Mouse (Mus musculus): Measurements from ENCODE around the gene Vcp. TPM values are rescaled to one million over a fixed set of nuclear protein-coding genes. Genes with fewer than 3 reads are reported as not detected.

Gene Vcp
- polyA plus RNA-seq, 1 experiment from 2014 or later, result 242 TPM

- 86% methylated on average over 9 of the region's 9 CpGs for WGBS
- Histone ChIP-seq H3K27me3 (replicated peaks; ENCODE audit: insufficient read depth, low read length) (0 out of 2 replicates have a peak, but pooled peaks cover 7% of the 10 kb centered on the region), H3K4me2 (replicated peaks; ENCODE audit: low read depth, low read length) (no peak overlapping the region), H3K4me1 (ENCODE audit: insufficient read depth, low read depth, low read length) (no peaks in the 10 kb centered on the region), H3K27ac (ENCODE audit: low read length) (no peak overlapping the region), H3K36me3 (ENCODE audit: insufficient read depth, low read length) (no peaks in the 10 kb centered on the region), H3K4me3 (ENCODE audit: low read depth, low read length) (no peak overlapping the region), H3K9ac (replicated peaks; ENCODE audit: low read depth) (no peak overlapping the region), H3K9me3 (ENCODE audit: low read length) (no peaks in the 10 kb centered on the region)
- no peak for ATAC-seq
- no peak for DNase-seq (ENCODE audit: low spot score)
- TF ChIP-seq CTCF (IDR thresholded peaks at IDR 0.05) (no peak), EP300 (IDR thresholded peaks at IDR 0.05) (no peak)
Observed at GRCm38 (mm10) chr4:42944185-42944584, 56.1 kb downstream of the Vcp start.

- no peak overlapping the region for H3K4me3 ChIP-seq (ENCODE audit: low read depth, low read length)
- no peak overlapping the region for H3K9ac ChIP-seq (replicated peaks; ENCODE audit: low read depth)
- 0 out of 2 replicates have a peak, but pooled peaks cover 4% of the 10 kb centered on the region for H3K27me3 ChIP-seq (replicated peaks; ENCODE audit: insufficient read depth, low read length)
- DNase-seq (ENCODE audit: low spot score) (no peak), ATAC-seq (no peak)
- TF ChIP-seq CTCF (IDR thresholded peaks at IDR 0.05) (no peak), EP300 (IDR thresholded peaks at IDR 0.05) (no peak)
- WGBS, result 58% methylated on average over 5 of the region's 5 CpGs
- no peaks in the 10 kb centered on the region for H3K9me3 ChIP-seq (ENCODE audit: low read length)
- H3K27ac ChIP-seq (ENCODE audit: low read length), result no peak overlapping the region
- no peaks in the 10 kb centered on the region for H3K36me3 ChIP-seq (ENCODE audit: insufficient read depth, low read length)
- H3K4me2 ChIP-seq (replicated peaks; ENCODE audit: low read depth, low read length), result no peak overlapping the region
- no peaks in the 10 kb centered on the region for H3K4me1 ChIP-seq (ENCODE audit: insufficient read depth, low read depth, low read length)
Observed at GRCm38 (mm10) chr4:42943341-42943740, 57.0 kb downstream of the Vcp start.

- 78% methylated on average over 7 of the region's 7 CpGs for WGBS
- DNase-seq (ENCODE audit: low spot score), result no peak
- no peak for TF ChIP-seq CTCF (IDR thresholded peaks at IDR 0.05)
- no peak for TF ChIP-seq EP300 (IDR thresholded peaks at IDR 0.05)
Observed at GRCm38 (mm10) chr4:42941396-42941795, 58.9 kb downstream of the Vcp start.

GRCm38 (mm10) chr4:42933630-42934029, 66.7 kb downstream of the Vcp start:
- H3K9ac ChIP-seq (replicated peaks; ENCODE audit: low read depth), result no peak overlapping the region
- H3K4me2 ChIP-seq (replicated peaks; ENCODE audit: low read depth, low read length), result peak overlapping the region; percentile 17; the same call in 1 of the 2 replicates
- WGBS, result 5% methylated on average over 22 of the region's 22 CpGs
- TF ChIP-seq CTCF (IDR thresholded peaks at IDR 0.05) (peak; percentile 49), EP300 (IDR thresholded peaks at IDR 0.05) (no peak)
- H3K9me3 ChIP-seq (ENCODE audit: low read length), result no peaks in the 10 kb centered on the region
- ATAC-seq (peak; percentile 62), DNase-seq (ENCODE audit: low spot score) (peak; percentile 61)
- H3K27me3 ChIP-seq (replicated peaks; ENCODE audit: insufficient read depth, low read length), result no peaks in the 10 kb centered on the region
- H3K4me1 ChIP-seq (ENCODE audit: insufficient read depth, low read depth, low read length), result no peaks in the 10 kb centered on the region
- H3K27ac ChIP-seq (ENCODE audit: low read length), result no peak overlapping the region
- H3K4me3 ChIP-seq (ENCODE audit: low read depth, low read length), result no peak overlapping the region
- H3K36me3 ChIP-seq (ENCODE audit: insufficient read depth, low read length), result no peaks in the 10 kb centered on the region

More at GRCm38 (mm10) chr4:42941396-42941795, 58.9 kb downstream of the Vcp start:
- no peak for ATAC-seq
- Histone ChIP-seq H3K4me1 (ENCODE audit: insufficient read depth, low read depth, low read length) (no peaks in the 10 kb centered on the region), H3K27me3 (replicated peaks; ENCODE audit: insufficient read depth, low read length) (no peaks in the 10 kb centered on the region), H3K9me3 (ENCODE audit: low read length) (no peaks in the 10 kb centered on the region), H3K4me3 (ENCODE audit: low read depth, low read length) (no peak overlapping the region), H3K27ac (ENCODE audit: low read length) (no peak overlapping the region), H3K4me2 (replicated peaks; ENCODE audit: low read depth, low read length) (no peak overlapping the region), H3K36me3 (ENCODE audit: insufficient read depth, low read length) (no peaks in the 10 kb centered on the region), H3K9ac (replicated peaks; ENCODE audit: low read depth) (no peak overlapping the region)

- H3K36me3 ChIP-seq (ENCODE audit: insufficient read depth, low read length), result no peaks in the 10 kb centered on the region
- no peak overlapping the region for H3K4me2 ChIP-seq (replicated peaks; ENCODE audit: low read depth, low read length)
- no peaks in the 10 kb centered on the region for H3K9me3 ChIP-seq (ENCODE audit: low read length)
- 49% methylated on average over 8 of the region's 8 CpGs for WGBS
- TF ChIP-seq CTCF (IDR thresholded peaks at IDR 0.05) (no peak), EP300 (IDR thresholded peaks at IDR 0.05) (no peak)
- DNase-seq (ENCODE audit: low spot score) (no peak), ATAC-seq (no peak)
- no peak overlapping the region for H3K4me3 ChIP-seq (ENCODE audit: low read depth, low read length)
- no peak overlapping the region for H3K9ac ChIP-seq (replicated peaks; ENCODE audit: low read depth)
- H3K27me3 ChIP-seq (replicated peaks; ENCODE audit: insufficient read depth, low read length), result no peaks in the 10 kb centered on the region
- H3K27ac ChIP-seq (ENCODE audit: low read length), result no peak overlapping the region
- H3K4me1 ChIP-seq (ENCODE audit: insufficient read depth, low read depth, low read length), result no peaks in the 10 kb centered on the region
Observed at GRCm38 (mm10) chr4:42932229-42932969, 67.9 kb downstream of the Vcp start.

Other genes with a start within 250 kb of the Vcp start
- not detected in 2 replicates for gene Ccl19, start 243.9 kb downstream of the Vcp start, polyA plus RNA-seq (2015; fragmentation: Nextera tagmentation; extraction: Ambion mirVana)
- gene Ccl21a, start 226.5 kb downstream of the Vcp start, polyA plus RNA-seq (2015; fragmentation: Nextera tagmentation; extraction: Ambion mirVana), result 138 and 188 TPM in 2 replicates
- not detected in 2 replicates for gene Fam205a1, start 146.6 kb downstream of the Vcp start, polyA plus RNA-seq (2015; fragmentation: Nextera tagmentation; extraction: Ambion mirVana)
- gene Gm12394, start 143.7 kb downstream of the Vcp start, polyA plus RNA-seq (2015; fragmentation: Nextera tagmentation; extraction: Ambion mirVana), result 0.08 TPM in 1 of 2 replicates, not detected in the other
- gene Fam205c, start 126.3 kb downstream of the Vcp start, polyA plus RNA-seq (2015; fragmentation: Nextera tagmentation; extraction: Ambion mirVana), result not detected in 2 replicates
- 0.29 and 0.31 TPM in 2 replicates for gene Phf24, start 83.8 kb downstream of the Vcp start, polyA plus RNA-seq (2015; fragmentation: Nextera tagmentation; extraction: Ambion mirVana)
- 5.7 and 6.2 TPM in 2 replicates for gene Dnajb5, start 50.7 kb downstream of the Vcp start, polyA plus RNA-seq (2015; fragmentation: Nextera tagmentation; extraction: Ambion mirVana)
- gene 1700022I11Rik, start 30.9 kb downstream of the Vcp start, polyA plus RNA-seq (2015; fragmentation: Nextera tagmentation; extraction: Ambion mirVana), result 0.30 TPM in 1 of 2 replicates, not detected in the other
- 6.4 and 7.9 TPM in 2 replicates for gene Fancg, start 10.0 kb upstream of the Vcp start, polyA plus RNA-seq (2015; fragmentation: Nextera tagmentation; extraction: Ambion mirVana)
- 9.5 and 9.8 TPM in 2 replicates for gene Pigo, start 25.3 kb upstream of the Vcp start, polyA plus RNA-seq (2015; fragmentation: Nextera tagmentation; extraction: Ambion mirVana)
- 123 and 140 TPM in 2 replicates for gene Stoml2, start 31.2 kb upstream of the Vcp start, polyA plus RNA-seq (2015; fragmentation: Nextera tagmentation; extraction: Ambion mirVana)
- gene Fam214b, start 45.7 kb upstream of the Vcp start, polyA plus RNA-seq (2015; fragmentation: Nextera tagmentation; extraction: Ambion mirVana), result 10.7 and 10.9 TPM in 2 replicates
- 3.0 and 4.9 TPM in 2 replicates for gene Unc13b, start 58.4 kb upstream of the Vcp start, polyA plus RNA-seq (2015; fragmentation: Nextera tagmentation; extraction: Ambion mirVana)

Data from lung, postnatal 0 days (tissue).